Comparison of ENCODE assay signal across 8 mouse cellular contexts in genomic region chr5:138753946-138754302, GRCm38 (mm10). TPM values are rescaled to one million over a fixed set of nuclear protein-coding genes. Genes with fewer than 3 reads are reported as not detected.
DNase-seq lines count a peak whose midpoint lies in the region; ATAC-seq lines count a peak whose summit lies in the region.

No protein-coding gene starts in this region.

- peak overlapping the region; percentile 82; the same call in 1 of the 2 replicates for H3K27ac ChIP-seq in neural tube, embryonic 11.5 days (ENCODE audit: low read depth, low read length)
- no peak overlapping the region for H3K27ac ChIP-seq in liver, embryonic 16.5 days (ENCODE audit: low read length)
- peak overlapping the region; percentile 93; the same call in 1 of the 2 replicates for H3K27ac ChIP-seq in stomach, embryonic 16.5 days (ENCODE audit: low read length)

- WGBS in neural tube, embryonic 11.5 days = 9% methylated on average over 9 of the region's 9 CpGs
- WGBS in liver, embryonic 16.5 days (ENCODE audit: insufficient replicate concordance) = 15% methylated on average over 9 of the region's 9 CpGs
- WGBS in stomach, embryonic 16.5 days = 6% methylated on average over 9 of the region's 9 CpGs

- H3K4me3 ChIP-seq in neural tube, embryonic 11.5 days (ENCODE audit: low read depth, low read length) = peak overlapping the region; percentile 59
- peak overlapping the region; percentile 62 for H3K4me3 ChIP-seq in liver, embryonic 16.5 days (ENCODE audit: low read depth, low read length)
- peak overlapping the region; percentile 78 for H3K4me3 ChIP-seq in stomach, embryonic 16.5 days (replicated peaks; ENCODE audit: low read length)

- peaks cover 5% of the 10 kb centered on the region; the same call in 1 of the 2 replicates for H3K27me3 ChIP-seq in neural tube, embryonic 11.5 days (ENCODE audit: control insufficient read depth, insufficient read depth, low read length)
- peaks cover 33% of the 10 kb centered on the region for H3K27me3 ChIP-seq in liver, embryonic 16.5 days (ENCODE audit: control insufficient read depth, insufficient read depth, low read depth, low read length)
- H3K27me3 ChIP-seq in stomach, embryonic 16.5 days (ENCODE audit: control insufficient read depth, insufficient read depth, low read length) = peaks cover 9% of the 10 kb centered on the region; the same call in 1 of the 2 replicates

- intact Hi-C loops in heart, postnatal 10 days (cut with DNase I) = no loop called here

- DNase-seq in adrenal gland, postnatal 10 days = peak; percentile 47
- DNase-seq in adrenal gland, adult 8-10 months = no peak
- DNase-seq in neural tube, embryonic 11.5 days (ENCODE audit: low spot score) = no peak
- no peak for DNase-seq in neural tube, embryonic 10.5 days (ENCODE audit: extremely low spot score, low spot score)
- peak; percentile 48 to 50 for DNase-seq in heart, postnatal 10 days

- peak overlapping the region; percentile 77 for H3K9ac ChIP-seq in neural tube, embryonic 11.5 days (ENCODE audit: low read length)
- H3K9ac ChIP-seq in liver, embryonic 16.5 days (ENCODE audit: low read depth, low read length) = no peak overlapping the region
- H3K9ac ChIP-seq in stomach, embryonic 16.5 days (ENCODE audit: low read length) = peak overlapping the region; percentile 90

- H3K4me2 ChIP-seq in neural tube, embryonic 11.5 days (ENCODE audit: low read depth) = peak overlapping the region; percentile 97
- peak overlapping the region; percentile 61 for H3K4me2 ChIP-seq in liver, embryonic 16.5 days (ENCODE audit: low read depth, low read length)
- H3K4me2 ChIP-seq in stomach, embryonic 16.5 days (ENCODE audit: low read depth, low read length) = peak overlapping the region; percentile 96

- peaks cover 12% of the 10 kb centered on the region for H3K4me1 ChIP-seq in neural tube, embryonic 11.5 days (ENCODE audit: control insufficient read depth, insufficient read depth, low read length)
- H3K4me1 ChIP-seq in liver, embryonic 16.5 days (ENCODE audit: control insufficient read depth, low read depth, low read length) = no peaks in the 10 kb centered on the region
- peaks cover 18% of the 10 kb centered on the region for H3K4me1 ChIP-seq in stomach, embryonic 16.5 days (ENCODE audit: control insufficient read depth, insufficient read depth, low read length)

- no peaks in the 10 kb centered on the region for H3K36me3 ChIP-seq in neural tube, embryonic 11.5 days (ENCODE audit: control insufficient read depth, insufficient read depth, low read length)
- H3K36me3 ChIP-seq in liver, embryonic 16.5 days (ENCODE audit: control insufficient read depth, insufficient read depth) = no peaks in the 10 kb centered on the region
- no peaks in the 10 kb centered on the region for H3K36me3 ChIP-seq in stomach, embryonic 16.5 days (ENCODE audit: control insufficient read depth, insufficient read depth, low read length)

- ATAC-seq in neural tube, embryonic 11.5 days (ENCODE audit: insufficient read depth, low FRiP score, low TSS enrichment) = no peak; the same call in 1 of the 2 replicates
- no peak for ATAC-seq in liver, embryonic 16.5 days (ENCODE audit: low read depth)
- ATAC-seq in stomach, embryonic 16.5 days (ENCODE audit: insufficient read depth, low FRiP score) = no peak
- no peak for ATAC-seq in granulocyte monocyte progenitor cell, adult 5-6 weeks (replicated peaks; ENCODE audit: poor library complexity, severe bottlenecking)

- no peaks in the 10 kb centered on the region for H3K9me3 ChIP-seq in neural tube, embryonic 11.5 days (ENCODE audit: control insufficient read depth, low read length)
- no peaks in the 10 kb centered on the region for H3K9me3 ChIP-seq in liver, embryonic 16.5 days (replicated peaks; ENCODE audit: control insufficient read depth, low read length)
- no peaks in the 10 kb centered on the region for H3K9me3 ChIP-seq in stomach, embryonic 16.5 days (replicated peaks; ENCODE audit: control insufficient read depth, low read length)

RNA-seq across cellular contexts. Expression of gene Fam20c, which starts 0.4 kb away (rescaled TPM):
- 10 to 100 TPM; 17.1 to 19.7 TPM for total RNA-seq in adrenal gland, postnatal 10 days (2021)
- 10 to 100 TPM; 12.4 to 43.6 (median 20.6) TPM for total RNA-seq in adrenal gland, adult 8-10 months (2022)
- 25.5 and 28.2 TPM in 2 replicates for polyA plus RNA-seq in neural tube, embryonic 11.5 days (2014; fragmentation: Nextera tagmentation; extraction: Ambion mirVana)
- 10 to 100 TPM; 11.2 to 14.7 TPM for total RNA-seq in heart, postnatal 10 days (2021)
- 7.4 and 10.8 TPM in 2 replicates for polyA plus RNA-seq in liver, embryonic 16.5 days (2015; fragmentation: Nextera tagmentation; extraction: Ambion mirVana)
- 4.8 and 5.4 TPM in 2 replicates for polyA plus RNA-seq in stomach, embryonic 16.5 days (2015; fragmentation: Nextera tagmentation; extraction: Ambion mirVana)
- 1.5 and 6.0 TPM in 2 replicates for total RNA-seq in granulocyte monocyte progenitor cell, adult 5-6 weeks (2014; fragmentation: Nextera tagmentation)
- 1.4 and 4.7 TPM in 2 replicates for total RNA-seq in granulocyte monocyte progenitor cell, adult 5-6 weeks (2017)

Comparison
In these comparisons a context has a peak if more than half of its experiments do, and no peak if none do; other contexts are left out.
1. DNase-seq: peak in adrenal gland, postnatal 10 days (single experiment) and heart, postnatal 10 days (2 of 2); none in adrenal gland, adult 8-10 months (single experiment), neural tube, embryonic 11.5 days (single experiment) and neural tube, embryonic 10.5 days (single experiment).
2. Peak in every context shown above with its lines, with median percentiles within 50 percentile points of each other: H3K4me2 ChIP-seq and H3K4me3 ChIP-seq.